Comparison of ENCODE assay signal across 15 mouse cellular contexts in genomic region chr7:111150115-111150514, GRCm38 (mm10).
DNase-seq lines count a peak whose midpoint lies in the region; ATAC-seq and TF ChIP-seq lines count a peak whose summit lies in the region.
"Had no signal": no experiment of that assay in that cellular context is flagged by ENCODE, and none has a peak within 500 bp of the region (broad histone marks: within the 10 kb centered on the region; RNA-seq: fewer than 3 reads in every experiment).

No protein-coding gene starts in this region.

- 63% methylated on average over 5 of the region's 5 CpGs for WGBS in heart, embryonic 10.5 days

- no peaks in the 10 kb centered on the region for H3K9me3 ChIP-seq in heart, embryonic 10.5 days
- H3K9me3 ChIP-seq: hindbrain, embryonic 15.5 days had no signal

- ATAC-seq in erythroid progenitor cell, adult 5-6 weeks (replicated peaks; ENCODE audit: low FRiP score, poor library complexity, severe bottlenecking) = no peak

- H3K4me3 ChIP-seq in gastrocnemius, adult 2 months = no peak overlapping the region
- no peak overlapping the region for H3K4me3 ChIP-seq in heart, embryonic 10.5 days
- H3K4me3 ChIP-seq: hindbrain, embryonic 15.5 days had no signal

- no peak for TF ChIP-seq CTCF in gastrocnemius, adult 2 months (IDR thresholded peaks at IDR 0.05)

- H3K27me3 ChIP-seq in heart, embryonic 10.5 days (ENCODE audit: insufficient read depth, poor library complexity, severe bottlenecking) = no peaks in the 10 kb centered on the region
- H3K27me3 ChIP-seq: hindbrain, embryonic 15.5 days had no signal

- peak; percentile 27 for DNase-seq in gastrocnemius, adult 2 months
- DNase-seq in gastrocnemius, adult 8-10 months (ENCODE audit: low spot score in 2 of 2) = no peak
- DNase-seq in adrenal gland, postnatal 14 days = peak; percentile 50
- peak; percentile 35 to 39 for DNase-seq in cerebellum, adult 18-20 months
- DNase-seq in heart, embryonic 10.5 days (ENCODE audit: low spot score) = peak; percentile 41
- DNase-seq in embryo, embryonic 10.5 days (ENCODE audit: low spot score) = no peak
- no peak for DNase-seq in yolk sac, embryonic 10.5 days (ENCODE audit: low spot score)
- DNase-seq: embryo, embryonic 11 days; gastrocnemius, postnatal 36 days; kidney, adult 18-20 months; kidney, postnatal 36 days; left cerebral cortex, postnatal 4 days had no signal

- peaks cover 20% of the 10 kb centered on the region; the same call in 1 of the 2 replicates for H3K4me1 ChIP-seq in heart, embryonic 10.5 days
- H3K4me1 ChIP-seq: hindbrain, embryonic 15.5 days had no signal

- H3K27ac ChIP-seq in gastrocnemius, adult 2 months = peak overlapping the region; percentile 83
- H3K27ac ChIP-seq in heart, embryonic 10.5 days = peak overlapping the region; percentile 36; the same call in 1 of the 2 replicates
- H3K27ac ChIP-seq: hindbrain, embryonic 15.5 days; liver, embryonic 14.5 days had no signal

- H3K36me3 ChIP-seq in heart, embryonic 10.5 days = no peaks in the 10 kb centered on the region
- H3K36me3 ChIP-seq: hindbrain, embryonic 15.5 days had no signal

- intact Hi-C loops in gastrocnemius, adult 2 months (cut with DNase I) = no loop called here

Comparison
In these comparisons a context has a peak if more than half of its experiments do, and no peak if none do; other contexts are left out.
1. DNase-seq: peak in gastrocnemius, adult 2 months (single experiment), adrenal gland, postnatal 14 days (single experiment), cerebellum, adult 18-20 months (2 of 2) and heart, embryonic 10.5 days (single experiment); none in gastrocnemius, adult 8-10 months (0 of 2), embryo, embryonic 10.5 days (single experiment) and yolk sac, embryonic 10.5 days (single experiment).